Mouse (Mus musculus): ENCODE results near the gene Lrrc46. TPM values are rescaled to one million over a fixed set of nuclear protein-coding genes. Genes with fewer than 3 reads are reported as not detected.

The Lrrc46 gene
- polyA plus RNA-seq, 1 experiment from 2014 or later: 1.6 TPM

DNA sequence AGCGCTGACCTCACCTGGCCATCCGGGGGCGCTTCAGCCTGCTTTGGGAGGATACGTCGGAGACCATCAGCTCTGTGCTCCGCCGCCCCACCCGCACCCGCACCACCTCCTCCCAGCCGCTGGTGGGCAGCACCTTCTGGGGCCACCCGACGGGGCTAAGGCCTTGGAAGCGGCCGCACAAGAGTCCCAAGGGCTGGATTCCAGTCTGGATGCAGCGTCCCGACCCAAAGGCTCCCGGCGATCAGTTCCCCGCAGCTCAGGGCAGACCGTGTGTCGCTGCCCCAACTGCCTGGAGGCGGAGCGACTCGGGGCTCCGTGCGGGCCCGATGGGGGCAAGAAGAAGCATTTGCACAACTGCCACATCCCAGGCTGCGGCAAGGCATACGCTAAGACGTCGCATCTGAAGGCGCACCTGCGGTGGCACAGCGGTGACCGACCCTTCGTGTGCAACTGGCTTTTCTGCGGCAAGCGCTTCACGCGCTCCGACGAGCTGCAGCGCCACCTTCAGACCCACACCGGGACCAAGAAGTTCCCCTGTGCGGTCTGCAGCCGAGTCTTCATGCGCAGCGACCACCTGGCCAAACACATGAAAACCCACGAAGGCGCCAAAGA lies 19.2 kb downstream of the Lrrc46 start:
- peak overlapping the region; percentile 57 for H3K9ac ChIP-seq (ENCODE audit: low read depth, low read length)
- H3K4me2 ChIP-seq (replicated peaks; ENCODE audit: low read depth, low read length): peak overlapping the region; percentile 87
- peak; percentile 28; the same call in 1 of the 2 replicates for ATAC-seq (ENCODE audit: low FRiP score, low TSS enrichment)
- H3K36me3 ChIP-seq (ENCODE audit: control insufficient read depth, insufficient read depth, low read length): no peaks in the 10 kb centered on the region
- no peak overlapping the region for H3K27ac ChIP-seq (ENCODE audit: low read depth, low read length)
- peak overlapping the region; percentile 49 for H3K4me3 ChIP-seq (ENCODE audit: low read length)
- 1% methylated on average over 50 of the region's 50 CpGs for WGBS
- peaks cover 67% of the 10 kb centered on the region for H3K27me3 ChIP-seq (ENCODE audit: control insufficient read depth, insufficient read depth, low read length)
- no peaks in the 10 kb centered on the region for H3K9me3 ChIP-seq (ENCODE audit: control insufficient read depth, low read length)
- H3K4me1 ChIP-seq (ENCODE audit: control insufficient read depth, insufficient read depth, low read length): peaks cover 46% of the 10 kb centered on the region

- H3K27me3 ChIP-seq (ENCODE audit: control insufficient read depth, insufficient read depth, low read length): peaks cover 74% of the 10 kb centered on the region
- H3K27ac ChIP-seq (ENCODE audit: low read depth, low read length): no peak overlapping the region
- H3K4me3 ChIP-seq (ENCODE audit: low read length): peak overlapping the region; percentile 49
- no peak for ATAC-seq (ENCODE audit: low FRiP score, low TSS enrichment)
- H3K9ac ChIP-seq (ENCODE audit: low read depth, low read length): no peak overlapping the region
- H3K9me3 ChIP-seq (ENCODE audit: control insufficient read depth, low read length): no peaks in the 10 kb centered on the region
- peak overlapping the region; percentile 87 for H3K4me2 ChIP-seq (replicated peaks; ENCODE audit: low read depth, low read length)
- H3K36me3 ChIP-seq (ENCODE audit: control insufficient read depth, insufficient read depth, low read length): no peaks in the 10 kb centered on the region
- 3% methylated on average over 26 of the region's 27 CpGs for WGBS
- H3K4me1 ChIP-seq (ENCODE audit: control insufficient read depth, insufficient read depth, low read length): peaks cover 46% of the 10 kb centered on the region
These were observed 20.0 kb downstream of the Lrrc46 start for GRCm38 (mm10) chr11:97021121-97021765.

DNA sequence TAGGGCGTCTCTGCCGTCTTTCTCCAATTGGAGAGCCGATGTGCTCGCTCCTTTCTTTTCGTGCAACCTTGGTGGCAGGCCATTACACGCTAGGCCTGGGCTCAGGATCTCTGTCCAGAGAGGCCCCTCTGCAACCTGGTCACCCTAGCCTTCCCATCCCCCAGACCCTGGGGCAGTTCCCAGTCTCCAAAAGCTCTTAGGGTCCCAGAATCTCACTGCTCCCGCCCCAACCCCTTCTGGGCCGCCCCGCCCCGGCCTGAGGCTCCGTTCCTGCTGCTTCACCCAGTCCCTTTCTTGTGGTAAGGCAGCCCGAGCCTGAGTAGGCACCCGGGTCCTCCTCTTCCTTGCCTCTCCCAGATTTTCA lies 21.9 kb downstream of the Lrrc46 start:
- Histone ChIP-seq H3K27ac (ENCODE audit: low read depth, low read length) (no peak overlapping the region), H3K9ac (ENCODE audit: low read depth, low read length) (no peak overlapping the region), H3K4me1 (ENCODE audit: control insufficient read depth, insufficient read depth, low read length) (peaks cover 33% of the 10 kb centered on the region)

GRCm38 (mm10) chr11:97018583-97019344 lies 22.4 kb downstream of the Lrrc46 start:
- Histone ChIP-seq H3K9me3 (ENCODE audit: control insufficient read depth, low read length) (no peaks in the 10 kb centered on the region), H3K4me3 (ENCODE audit: low read length) (peak overlapping the region; percentile 36), H3K4me2 (replicated peaks; ENCODE audit: low read depth, low read length) (peak overlapping the region; percentile 55), H3K9ac (ENCODE audit: low read depth, low read length) (peak overlapping the region; percentile 38; the same call in 1 of the 2 replicates), H3K27ac (ENCODE audit: low read depth, low read length) (no peak overlapping the region), H3K27me3 (ENCODE audit: control insufficient read depth, insufficient read depth, low read length) (peaks cover 75% of the 10 kb centered on the region), H3K36me3 (ENCODE audit: control insufficient read depth, insufficient read depth, low read length) (no peaks in the 10 kb centered on the region), H3K4me1 (ENCODE audit: control insufficient read depth, insufficient read depth, low read length) (peaks cover 33% of the 10 kb centered on the region)
- ATAC-seq (ENCODE audit: low FRiP score, low TSS enrichment): no peak
- 1% methylated on average over 48 of the region's 68 CpGs for WGBS

More for the DNA sequence above, 21.9 kb downstream of the Lrrc46 start:
- Histone ChIP-seq H3K36me3 (ENCODE audit: control insufficient read depth, insufficient read depth, low read length) (no peaks in the 10 kb centered on the region), H3K4me3 (ENCODE audit: low read length) (peak overlapping the region; percentile 36), H3K27me3 (ENCODE audit: control insufficient read depth, insufficient read depth, low read length) (peaks cover 81% of the 10 kb centered on the region), H3K4me2 (replicated peaks; ENCODE audit: low read depth, low read length) (peak overlapping the region; percentile 55), H3K9me3 (ENCODE audit: control insufficient read depth, low read length) (no peaks in the 10 kb centered on the region)
- WGBS: 6% methylated on average over 13 of the region's 13 CpGs
- no peak for ATAC-seq (ENCODE audit: low FRiP score, low TSS enrichment)

GRCm38 (mm10) chr11:97017696-97018582 lies 23.3 kb downstream of the Lrrc46 start:
- Histone ChIP-seq H3K4me2 (replicated peaks; ENCODE audit: low read depth, low read length) (peak overlapping the region; percentile 55), H3K9ac (ENCODE audit: low read depth, low read length) (peak overlapping the region; percentile 38; the same call in 1 of the 2 replicates), H3K27ac (ENCODE audit: low read depth, low read length) (no peak overlapping the region), H3K27me3 (ENCODE audit: control insufficient read depth, insufficient read depth, low read length) (peaks cover 67% of the 10 kb centered on the region), H3K36me3 (ENCODE audit: control insufficient read depth, insufficient read depth, low read length) (no peaks in the 10 kb centered on the region), H3K4me1 (ENCODE audit: control insufficient read depth, insufficient read depth, low read length) (peaks cover 33% of the 10 kb centered on the region), H3K9me3 (ENCODE audit: control insufficient read depth, low read length) (no peaks in the 10 kb centered on the region), H3K4me3 (ENCODE audit: low read length) (peak overlapping the region; percentile 36)
- no peak for ATAC-seq (ENCODE audit: low FRiP score, low TSS enrichment)
- 1% methylated on average over 36 of the region's 36 CpGs for WGBS

GRCm38 (mm10) chr11:97013121-97013670 lies 28.0 kb downstream of the Lrrc46 start, which contains the start of gene Sp6:
TSS of gene Sp6 (plus strand) at chr11:97013394.
- Histone ChIP-seq H3K36me3 (ENCODE audit: control insufficient read depth, insufficient read depth, low read length) (no peaks in the 10 kb centered on the region), H3K27me3 (ENCODE audit: control insufficient read depth, insufficient read depth, low read length) (peaks cover 33% of the 10 kb centered on the region), H3K27ac (ENCODE audit: low read depth, low read length) (no peak within 1 kb of the TSS), H3K4me3 (ENCODE audit: low read length) (no peak within 1 kb of the TSS), H3K9ac (ENCODE audit: low read depth, low read length) (no peak within 1 kb of the TSS), H3K9me3 (ENCODE audit: control insufficient read depth, low read length) (no peaks in the 10 kb centered on the region), H3K4me2 (replicated peaks; ENCODE audit: low read depth, low read length) (no peak within 1 kb of the TSS), H3K4me1 (ENCODE audit: control insufficient read depth, insufficient read depth, low read length) (peaks cover 5% of the 10 kb centered on the region; the same call in 1 of the 2 replicates)
- 25% methylated on average over 8 of the region's 8 CpGs for WGBS
- no peak for ATAC-seq (ENCODE audit: low FRiP score, low TSS enrichment)

GRCm38 (mm10) chr11:97009198-97009790 lies 31.9 kb downstream of the Lrrc46 start:
- no peaks in the 10 kb centered on the region for H3K4me1 ChIP-seq (ENCODE audit: control insufficient read depth, insufficient read depth, low read length)

More at GRCm38 (mm10) chr11:97009198-97009790, 31.9 kb downstream of the Lrrc46 start:
- WGBS: 55% methylated on average over 8 of the region's 8 CpGs
- Histone ChIP-seq H3K27me3 (ENCODE audit: control insufficient read depth, insufficient read depth, low read length) (peaks cover 17% of the 10 kb centered on the region; the same call in 1 of the 2 replicates), H3K4me3 (ENCODE audit: low read length) (no peak overlapping the region), H3K27ac (ENCODE audit: low read depth, low read length) (no peak overlapping the region), H3K9me3 (ENCODE audit: control insufficient read depth, low read length) (no peaks in the 10 kb centered on the region), H3K4me2 (replicated peaks; ENCODE audit: low read depth, low read length) (no peak overlapping the region), H3K36me3 (ENCODE audit: control insufficient read depth, insufficient read depth, low read length) (no peaks in the 10 kb centered on the region), H3K9ac (ENCODE audit: low read depth, low read length) (no peak overlapping the region)
- no peak for ATAC-seq (ENCODE audit: low FRiP score, low TSS enrichment)
